21 mouse cellular contexts compared by ENCODE assay signal in the genomic region with DNA sequence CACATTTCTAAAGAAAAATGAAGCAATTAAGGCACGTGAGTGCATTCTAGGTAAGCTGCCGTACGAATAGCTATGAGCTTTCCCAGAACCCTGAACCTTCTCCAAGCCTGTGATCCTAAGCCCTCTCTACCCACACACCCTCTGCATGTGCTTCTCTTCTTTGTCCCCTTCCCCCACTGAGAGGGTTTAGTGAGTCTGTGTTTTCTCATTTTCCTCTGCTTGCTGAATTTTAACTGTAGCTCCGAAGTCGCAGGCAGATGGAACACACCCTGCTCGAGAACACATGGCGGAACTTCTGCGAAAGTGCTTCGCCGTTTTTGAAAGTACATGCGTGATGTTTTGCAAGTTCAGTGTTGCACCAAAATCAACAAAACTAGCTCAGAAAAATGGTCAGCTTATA.
DNase-seq lines count a peak whose midpoint lies in the region; ATAC-seq and TF ChIP-seq lines count a peak whose summit lies in the region.
"Had no signal": no experiment of that assay in that cellular context is flagged by ENCODE, and none has a peak within 500 bp of the region (broad histone marks: within the 10 kb centered on the region; RNA-seq: fewer than 3 reads in every experiment).

No protein-coding gene starts in this region.

- H3K4me3 ChIP-seq in forebrain, postnatal 0 days (ENCODE audit: low read depth, low read length): no peak overlapping the region
- H3K4me3 ChIP-seq in forebrain, embryonic 11.5 days (ENCODE audit: low read depth, low read length): no peak overlapping the region
- no peak overlapping the region for H3K4me3 ChIP-seq in layer of hippocampus, adult 2 months
- H3K4me3 ChIP-seq: embryonic facial prominence, embryonic 12.5 days; hindbrain, embryonic 15.5 days; intestine, embryonic 15.5 days; neural tube, embryonic 12.5 days had no signal

- TF ChIP-seq CTCF in forebrain, postnatal 0 days (IDR thresholded peaks at IDR 0.05; ENCODE audit: low read depth): no peak
- no peak for TF ChIP-seq CTCF in layer of hippocampus, adult 2 months (conservative IDR thresholded peaks at IDR 0.05)
- no peak for TF ChIP-seq CTCF in brain, embryonic 14.5 days (IDR thresholded peaks at IDR 0.05; ENCODE audit: borderline replicate concordance, extremely low read depth, insufficient read depth, insufficient read length)

- peak; percentile 92 for ATAC-seq in forebrain, postnatal 0 days
- no peak for ATAC-seq in forebrain, embryonic 11.5 days (replicated peaks; ENCODE audit: low FRiP score)
- ATAC-seq: intestine, embryonic 15.5 days; Patski had no signal

- H3K4me1 ChIP-seq in forebrain, postnatal 0 days (ENCODE audit: insufficient read depth): 0 out of 2 replicates have a peak, but pooled peaks cover 7% of the 10 kb centered on the region
- H3K4me1 ChIP-seq in forebrain, embryonic 11.5 days (replicated peaks; ENCODE audit: control insufficient read depth, insufficient read depth, low read length): no peaks in the 10 kb centered on the region
- H3K4me1 ChIP-seq: neural tube, embryonic 12.5 days had no signal

- H3K27ac ChIP-seq in forebrain, postnatal 0 days (ENCODE audit: low read depth, low read length): peak overlapping the region; percentile 66
- H3K27ac ChIP-seq in forebrain, embryonic 11.5 days (ENCODE audit: low read depth, low read length): no peak overlapping the region
- peak overlapping the region; percentile 64 for H3K27ac ChIP-seq in layer of hippocampus, adult 2 months
- H3K27ac ChIP-seq: embryonic facial prominence, embryonic 12.5 days; hindbrain, embryonic 15.5 days; intestine, embryonic 15.5 days; neural tube, embryonic 12.5 days; stomach, postnatal 0 days had no signal

- no peaks in the 10 kb centered on the region for H3K36me3 ChIP-seq in forebrain, postnatal 0 days (ENCODE audit: insufficient read depth)
- H3K36me3 ChIP-seq in forebrain, embryonic 11.5 days (ENCODE audit: control insufficient read depth, insufficient read depth, low read length): no peaks in the 10 kb centered on the region
- H3K36me3 ChIP-seq: embryonic facial prominence, embryonic 12.5 days; hindbrain, embryonic 15.5 days; intestine, embryonic 15.5 days; neural tube, embryonic 12.5 days had no signal

- H3K9me3 ChIP-seq in forebrain, postnatal 0 days (ENCODE audit: low read length): no peaks in the 10 kb centered on the region
- no peaks in the 10 kb centered on the region for H3K9me3 ChIP-seq in forebrain, embryonic 11.5 days (ENCODE audit: control insufficient read depth, low read length)
- H3K9me3 ChIP-seq: embryonic facial prominence, embryonic 12.5 days; hindbrain, embryonic 15.5 days; intestine, embryonic 15.5 days; neural tube, embryonic 12.5 days had no signal

- H3K4me2 ChIP-seq in forebrain, postnatal 0 days (ENCODE audit: low read depth): no peak overlapping the region
- no peak overlapping the region for H3K4me2 ChIP-seq in forebrain, embryonic 11.5 days (ENCODE audit: low read depth, low read length, severe bottlenecking)
- H3K4me2 ChIP-seq: embryonic facial prominence, embryonic 12.5 days; heart, embryonic 11.5 days; hindbrain, embryonic 15.5 days; intestine, embryonic 15.5 days; neural tube, embryonic 12.5 days had no signal

- 66% methylated on average over 11 of the region's 11 CpGs for WGBS in forebrain, postnatal 0 days
- WGBS in forebrain, embryonic 11.5 days: 91% methylated on average over 11 of the region's 11 CpGs

- no peaks in the 10 kb centered on the region for H3K27me3 ChIP-seq in forebrain, postnatal 0 days (ENCODE audit: insufficient read depth, low read length)
- no peaks in the 10 kb centered on the region for H3K27me3 ChIP-seq in forebrain, embryonic 11.5 days (ENCODE audit: control insufficient read depth, insufficient read depth, low read length)
- H3K27me3 ChIP-seq: embryonic facial prominence, embryonic 12.5 days; hindbrain, embryonic 15.5 days; intestine, embryonic 15.5 days; neural tube, embryonic 12.5 days; Patski had no signal

- H3K9ac ChIP-seq in forebrain, postnatal 0 days: no peak overlapping the region
- H3K9ac ChIP-seq in forebrain, embryonic 11.5 days (ENCODE audit: low read length): no peak overlapping the region
- H3K9ac ChIP-seq: embryonic facial prominence, embryonic 12.5 days; hindbrain, embryonic 15.5 days; intestine, embryonic 15.5 days; neural tube, embryonic 12.5 days had no signal

- DNase-seq in forebrain, postnatal 0 days: peak; percentile 78
- no peak for DNase-seq in forebrain, embryonic 11.5 days (ENCODE audit: low spot score)
- DNase-seq in layer of hippocampus, adult 2 months (ENCODE audit: low spot score in 2 of 2): peak; percentile 51 to 65
- no peak for DNase-seq in layer of hippocampus, postnatal 25 days (ENCODE audit: extremely low spot score in 1 of 2, low spot score in 1 of 2)
- DNase-seq in brain, embryonic 14.5 days (ENCODE audit: low read depth): peak; percentile 12
- peak; percentile 42 to 49 for DNase-seq in layer of hippocampus, postnatal 36 days
- DNase-seq in adrenal gland, postnatal 25 days: no peak
- DNase-seq: cerebellum, adult 2 months; cerebellum, postnatal 25 days; gastrocnemius, postnatal 14 days; heart, adult 11 months; kidney, postnatal 25 days; lung, postnatal 4 days; midbrain, embryonic 14.5 days had no signal

- no peak for TF ChIP-seq POLR2A in brain, embryonic 14.5 days (IDR thresholded peaks at IDR 0.05; ENCODE audit: borderline replicate concordance, extremely low read depth, insufficient read depth, insufficient read length, poor library complexity, severe bottlenecking)

Comparison
In these comparisons a context has a peak if more than half of its experiments do, and no peak if none do; other contexts are left out.
1. DNase-seq: peak in forebrain, postnatal 0 days (single experiment), layer of hippocampus, adult 2 months (2 of 2), brain, embryonic 14.5 days (single experiment) and layer of hippocampus, postnatal 36 days (2 of 2); none in forebrain, embryonic 11.5 days (single experiment), layer of hippocampus, postnatal 25 days (0 of 2) and adrenal gland, postnatal 25 days (single experiment).